Comparison of ENCODE assay signal across 31 mouse cellular contexts in the genomic region with DNA sequence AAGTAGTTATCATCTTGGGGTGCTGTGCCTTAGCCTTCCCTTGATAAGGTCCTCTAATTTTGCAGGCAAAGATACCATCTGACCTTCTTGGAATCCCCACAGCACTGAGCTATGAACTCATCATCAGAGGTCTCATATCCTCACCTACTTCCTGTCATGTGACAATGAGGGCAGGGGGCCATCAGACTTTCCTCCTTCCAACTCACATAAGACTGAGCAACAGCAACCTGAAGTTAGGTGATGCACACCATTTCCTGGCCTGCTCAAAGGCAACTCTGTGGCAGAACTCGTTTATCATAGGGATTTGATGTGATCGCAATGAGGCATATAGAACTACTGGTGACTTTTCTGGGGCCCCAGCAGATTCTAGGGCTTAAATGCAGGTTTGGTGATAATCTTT. TPM values are rescaled to one million over a fixed set of nuclear protein-coding genes. Genes with fewer than 3 reads are reported as not detected.
DNase-seq lines count a peak whose midpoint lies in the region; ATAC-seq and TF ChIP-seq lines count a peak whose summit lies in the region.
"Had no signal": no experiment of that assay in that cellular context is flagged by ENCODE, and none has a peak within 500 bp of the region (broad histone marks: within the 10 kb centered on the region; RNA-seq: fewer than 3 reads in every experiment).

No protein-coding gene starts in this region.

- ATAC-seq in CD4-positive, CD25-positive, alpha-beta regulatory T cell, adult 4 months, result peak; percentile 58
- ATAC-seq: forebrain, embryonic 13.5 days; forebrain, embryonic 16.5 days; hindbrain, postnatal 0 days; Patski had no signal

- no peak for DNase-seq in thymus, adult 2 months
- DNase-seq in thymus, postnatal 10 days (ENCODE audit: low spot score in 2 of 2), result no peak
- DNase-seq in CD4-positive, CD25-positive, alpha-beta regulatory T cell, adult 2 months (ENCODE audit: low read depth, low spot score), result peak; percentile 25
- DNase-seq in limb, embryonic 10.5 days (ENCODE audit: low spot score), result no peak
- DNase-seq in right cerebral cortex, postnatal 36 days (ENCODE audit: low spot score in 2 of 2), result no peak
- DNase-seq: adrenal gland, adult 8-10 months; adrenal gland, postnatal 25 days; cerebellum, adult 11-12 months; cerebellum, adult 8-10 months; cerebellum, postnatal 14 days; gastrocnemius, postnatal 10 days; gastrocnemius, postnatal 36 days; heart, adult 2 months; heart, postnatal 14 days; heart, postnatal 4 days had no signal

- peaks cover 55% of the 10 kb centered on the region for H3K4me1 ChIP-seq in thymus, adult 2 months (replicated peaks; ENCODE audit: control insufficient read depth, insufficient read depth, low read length)
- H3K4me1 ChIP-seq in limb, embryonic 10.5 days, result no peaks in the 10 kb centered on the region
- H3K4me1 ChIP-seq: forebrain, embryonic 10.5 days; forebrain, embryonic 13.5 days; heart, embryonic 10.5 days; heart, embryonic 13.5 days had no signal

- TF ChIP-seq POLR2A in thymus, adult 2 months (IDR thresholded peaks at IDR 0.05; ENCODE audit: control insufficient read depth, extremely low read depth, insufficient read depth, low read length, poor library complexity), result no peak

- H3K27ac ChIP-seq in thymus, adult 2 months (ENCODE audit: control insufficient read depth, insufficient read depth, low read length), result 0 out of 2 replicates have a peak overlapping the region, but pooled peaks have one; percentile 19
- H3K27ac ChIP-seq in limb, embryonic 10.5 days, result no peak overlapping the region
- H3K27ac ChIP-seq: forebrain, embryonic 10.5 days; forebrain, embryonic 13.5 days; heart, adult 2 months; heart, embryonic 10.5 days; heart, embryonic 13.5 days; hindbrain, embryonic 14.5 days; hindbrain, postnatal 0 days had no signal

- no peaks in the 10 kb centered on the region for H3K27me3 ChIP-seq in thymus, adult 2 months (ENCODE audit: control insufficient read depth, insufficient read depth, low read length)
- H3K27me3 ChIP-seq in limb, embryonic 10.5 days (ENCODE audit: low read depth, poor library complexity, severe bottlenecking), result no peaks in the 10 kb centered on the region
- H3K27me3 ChIP-seq: Patski had no signal

- WGBS in thymus, adult 2 months, result 68% methylated on average over 2 of the region's 2 CpGs
- WGBS in limb, embryonic 10.5 days, result 90% methylated on average over 2 of the region's 2 CpGs

- TF ChIP-seq CTCF in thymus, adult 2 months (IDR thresholded peaks at IDR 0.05; ENCODE audit: borderline replicate concordance, control insufficient read depth, extremely low read depth, insufficient read depth, low read length, poor library complexity), result no peak

- peaks cover 8% of the 10 kb centered on the region for H3K36me3 ChIP-seq in thymus, adult 2 months (ENCODE audit: control insufficient read depth, insufficient read depth, low read length)
- H3K36me3 ChIP-seq in limb, embryonic 10.5 days, result no peaks in the 10 kb centered on the region
- H3K36me3 ChIP-seq: forebrain, embryonic 10.5 days; G1E; heart, embryonic 10.5 days; heart, embryonic 13.5 days had no signal

- H3K4me3 ChIP-seq in thymus, adult 2 months (ENCODE audit: control insufficient read depth, insufficient read depth, low read length), result no peak overlapping the region
- no peak overlapping the region for H3K4me3 ChIP-seq in limb, embryonic 10.5 days
- H3K4me3 ChIP-seq: forebrain, embryonic 10.5 days; forebrain, embryonic 13.5 days; heart, adult 2 months; heart, embryonic 10.5 days; heart, embryonic 13.5 days had no signal

- H3K9me3 ChIP-seq in limb, embryonic 10.5 days (replicated peaks), result no peaks in the 10 kb centered on the region
- H3K9me3 ChIP-seq: forebrain, embryonic 10.5 days; forebrain, embryonic 13.5 days; G1E; heart, embryonic 10.5 days; heart, embryonic 13.5 days had no signal

RNA-seq across cellular contexts. Expression of a gene that starts 4.4 kb away (rescaled TPM):
- polyA plus RNA-seq in thymus, adult 2 months (2012; rRNA removed), result 0.15 and 0.26 TPM in 2 replicates
- not detected for polyA plus RNA-seq in CD4-positive, CD25-positive, alpha-beta regulatory T cell, adult 4 months (2017; shearing (Covaris generic))
- not detected in 2 replicates for polyA plus RNA-seq in limb, embryonic 10.5 days (2016; fragmentation: Nextera tagmentation; extraction: Ambion mirVana)
- polyA plus RNA-seq: brain, embryonic 14.5 days; C2C12; embryonic facial prominence, embryonic 11.5 days; embryonic facial prominence, embryonic 14.5 days; forebrain, embryonic 10.5 days; forebrain, embryonic 13.5 days; forebrain, embryonic 16.5 days; G1E; heart, adult 2 months; heart, embryonic 10.5 days; heart, embryonic 13.5 days; heart, embryonic 16.5 days; hindbrain, embryonic 11.5 days; hindbrain, embryonic 14.5 days; hindbrain, postnatal 0 days had no signal

RNA-seq across cellular contexts. Expression of a gene that starts 22.4 kb away (rescaled TPM):
- 18.6 and 40.6 TPM in 2 replicates for polyA plus RNA-seq in thymus, adult 2 months (2012; rRNA removed)
- polyA plus RNA-seq in CD4-positive, CD25-positive, alpha-beta regulatory T cell, adult 4 months (2017; shearing (Covaris generic)), result not detected
- polyA plus RNA-seq in limb, embryonic 10.5 days (2016; fragmentation: Nextera tagmentation; extraction: Ambion mirVana), result not detected in 2 replicates
- polyA plus RNA-seq: C2C12; G1E; heart, embryonic 13.5 days; hindbrain, embryonic 11.5 days had no signal

RNA-seq across cellular contexts. Expression of a gene that starts 50.7 kb away (rescaled TPM):
- 144 and 156 TPM in 2 replicates for polyA plus RNA-seq in thymus, adult 2 months (2012; rRNA removed)
- 10 to 100 TPM; 37.2 to 50.1 TPM for polyA plus RNA-seq in CD4-positive, CD25-positive, alpha-beta regulatory T cell, adult 4 months (2017; shearing (Covaris generic))
- 49.5 and 59.6 TPM in 2 replicates for polyA plus RNA-seq in limb, embryonic 10.5 days (2016; fragmentation: Nextera tagmentation; extraction: Ambion mirVana)

RNA-seq across cellular contexts. Expression of a gene that starts 55.5 kb away (rescaled TPM):
- polyA plus RNA-seq in thymus, adult 2 months (2012; rRNA removed), result 16.2 and 17.2 TPM in 2 replicates
- 1 to 10 TPM; 2.8 to 3.6 TPM for polyA plus RNA-seq in CD4-positive, CD25-positive, alpha-beta regulatory T cell, adult 4 months (2017; shearing (Covaris generic))
- polyA plus RNA-seq in limb, embryonic 10.5 days (2016; fragmentation: Nextera tagmentation; extraction: Ambion mirVana), result 10.4 and 12.9 TPM in 2 replicates
- polyA plus RNA-seq: G1E had no signal

Comparison
In these comparisons a context has a peak if more than half of its experiments do, and no peak if none do; other contexts are left out.
1. RNA of a gene that starts 22.4 kb away (polyA plus RNA-seq): 18.6 to 40.6 TPM in thymus, adult 2 months; not detected in CD4-positive, CD25-positive, alpha-beta regulatory T cell, adult 4 months and not detected in limb, embryonic 10.5 days; every median in the first group is over 10 times any median in the second.